Mouse (Mus musculus) cerebellum, adult 2 months (tissue): ENCODE results near the gene Pdss2.

Experiments used
- CTCF ChIP-seq: fragments of 200-500 bp; IDR thresholded peaks from 2 replicates; pipeline ENCODE4 v1.5.1; 2011; ENCODE audit warnings: low read depth, mild to moderate bottlenecking, control low read depth, low read length, moderate library complexity, borderline replicate concordance; ENCODE audit not compliant: insufficient read depth
- POLR2A ChIP-seq: fragments of 200-500 bp; IDR thresholded peaks from 2 replicates; pipeline ENCODE4 v1.6.1; 2011; ENCODE audit warnings: low read length, control low read depth, borderline replicate concordance; ENCODE audit not compliant: insufficient read depth

GRCm38 (mm10) chr10:43323386-43323785, 102.1 kb downstream of the Pdss2 start:
- TF ChIP-seq CTCF (no peak), POLR2A (no peak)
